Mouse (Mus musculus): ENCODE results near the gene Tssk3.

DNA sequence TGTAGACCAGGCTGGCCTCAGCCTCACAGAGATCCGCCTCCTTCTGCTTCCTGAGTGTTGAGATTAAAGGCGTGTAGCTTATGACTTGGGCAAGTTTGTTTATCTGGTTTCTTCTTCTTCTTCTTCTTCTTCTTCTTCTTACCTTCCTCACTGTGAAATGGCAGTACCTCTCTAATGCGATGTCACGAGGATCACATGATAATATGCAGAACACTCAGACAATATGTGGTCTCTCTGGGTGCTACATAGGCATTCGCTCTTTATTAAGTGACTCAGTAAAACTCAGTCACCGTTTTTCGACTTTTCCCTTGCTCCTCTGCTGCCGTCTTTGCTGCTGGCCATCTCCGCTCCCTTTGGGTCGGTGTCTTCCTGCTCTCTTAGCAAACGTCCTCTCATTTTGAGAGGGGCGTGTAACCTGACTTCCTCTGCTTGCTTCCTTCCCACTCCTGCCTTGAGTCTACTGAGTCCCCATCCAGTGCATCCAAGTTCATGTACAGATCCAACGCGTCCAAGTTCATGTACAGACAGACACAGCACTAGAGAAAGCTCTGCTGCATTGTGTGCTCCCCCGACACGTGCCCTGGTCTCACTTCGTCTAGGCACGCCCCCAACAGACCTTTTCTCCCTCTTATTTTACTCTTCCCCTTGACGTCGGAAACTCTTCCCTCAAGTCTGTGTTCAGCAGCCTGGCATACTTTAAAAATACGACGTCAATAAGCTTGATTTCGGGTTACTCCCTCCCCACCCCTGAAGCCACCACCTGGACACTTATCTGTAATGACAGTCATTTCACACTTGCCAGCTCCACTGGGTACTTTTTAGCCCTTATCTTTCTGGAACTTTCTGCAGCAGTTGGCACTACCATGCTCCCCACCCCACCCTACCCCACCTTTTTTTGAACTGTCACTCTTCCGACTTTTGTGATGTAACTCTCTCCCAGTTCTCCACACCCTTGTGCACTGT lies 27.4 kb downstream of the Tssk3 start:
- no peak for TF ChIP-seq CTCF (IDR thresholded peaks at IDR 0.05; ENCODE audit: borderline replicate concordance, insufficient read depth, low read length)
- no peak for TF ChIP-seq POLR2A (IDR thresholded peaks at IDR 0.05; ENCODE audit: low read depth, low read length)

Data from embryonic fibroblast, embryonic 13.5 days (primary cell).